Mouse (Mus musculus): ENCODE data around the gene Wdr54.
A peak's percentile ranks its signal among the peaks of the same experiment; 100 is the strongest.

The Wdr54 gene

GRCm38 (mm10) chr6:83134226-83134625 is 22.0 kb downstream of the Wdr54 start:
- no peak for ATAC-seq (ENCODE audit: insufficient number of reproducible peaks, low FRiP score, low TSS enrichment)

- no peak for ATAC-seq (ENCODE audit: insufficient number of reproducible peaks, low FRiP score, low TSS enrichment)
Measured at GRCm38 (mm10) chr6:83132176-83132919, 23.8 kb downstream of the Wdr54 start.

GRCm38 (mm10) chr6:83131469-83132034 is 24.6 kb downstream of the Wdr54 start:
- ATAC-seq (ENCODE audit: insufficient number of reproducible peaks, low FRiP score, low TSS enrichment), result no peak

GRCm38 (mm10) chr6:83127419-83127818 is 28.8 kb downstream of the Wdr54 start:
- no peak for ATAC-seq (ENCODE audit: insufficient number of reproducible peaks, low FRiP score, low TSS enrichment)

GRCm38 (mm10) chr6:83125331-83125730 is 30.9 kb downstream of the Wdr54 start, which contains the start of gene Ino80b:
Gene Ino80b, minus strand, starts transcription at chr6:83125431.
- no peak for ATAC-seq (ENCODE audit: insufficient number of reproducible peaks, low FRiP score, low TSS enrichment)

GRCm38 (mm10) chr6:83124851-83125312 is 31.3 kb downstream of the Wdr54 start:
- peak; percentile 32; the same call in 1 of the 2 replicates for ATAC-seq (ENCODE audit: insufficient number of reproducible peaks, low FRiP score, low TSS enrichment)

GRCm38 (mm10) chr6:83122961-83123360 is 33.2 kb downstream of the Wdr54 start:
- ATAC-seq (ENCODE audit: insufficient number of reproducible peaks, low FRiP score, low TSS enrichment), result no peak

GRCm38 (mm10) chr6:83121863-83122710 is 34.1 kb downstream of the Wdr54 start:
- ATAC-seq (ENCODE audit: insufficient number of reproducible peaks, low FRiP score, low TSS enrichment), result no peak; the same call in 1 of the 2 replicates

- ATAC-seq (ENCODE audit: insufficient number of reproducible peaks, low FRiP score, low TSS enrichment), result peak; percentile 95
Measured at GRCm38 (mm10) chr6:83120930-83121862, 35.0 kb downstream of the Wdr54 start, which contains the start of gene Wbp1. Gene Wbp1, minus strand, starts transcription at chr6:83121559.

- no peak for ATAC-seq (ENCODE audit: insufficient number of reproducible peaks, low FRiP score, low TSS enrichment)
Measured at GRCm38 (mm10) chr6:83119734-83120051, 36.5 kb downstream of the Wdr54 start.

- ATAC-seq (ENCODE audit: insufficient number of reproducible peaks, low FRiP score, low TSS enrichment), result no peak
Measured at GRCm38 (mm10) chr6:83118825-83119733, 37.1 kb downstream of the Wdr54 start.

GRCm38 (mm10) chr6:83118369-83118768 is 37.8 kb downstream of the Wdr54 start:
- no peak for ATAC-seq (ENCODE audit: insufficient number of reproducible peaks, low FRiP score, low TSS enrichment)

- ATAC-seq (ENCODE audit: insufficient number of reproducible peaks, low FRiP score, low TSS enrichment), result no peak
Measured at GRCm38 (mm10) chr6:83117616-83118015, 38.6 kb downstream of the Wdr54 start.

- ATAC-seq (ENCODE audit: insufficient number of reproducible peaks, low FRiP score, low TSS enrichment), result no peak
Measured at GRCm38 (mm10) chr6:83117165-83117438, 39.1 kb downstream of the Wdr54 start.

- no peak for ATAC-seq (ENCODE audit: insufficient number of reproducible peaks, low FRiP score, low TSS enrichment)
Measured at GRCm38 (mm10) chr6:83116373-83117164, 39.6 kb downstream of the Wdr54 start.

GRCm38 (mm10) chr6:83115682-83116372 is 40.4 kb downstream of the Wdr54 start:
- peak; percentile 6; the same call in 1 of the 2 replicates for ATAC-seq (ENCODE audit: insufficient number of reproducible peaks, low FRiP score, low TSS enrichment)

GRCm38 (mm10) chr6:83115011-83115671 is 41.1 kb downstream of the Wdr54 start, which contains the start of gene Mogs:
Gene Mogs, plus strand, starts transcription at chr6:83115496.
- peak; percentile 81 for ATAC-seq (ENCODE audit: insufficient number of reproducible peaks, low FRiP score, low TSS enrichment)

Data from cerebellum, adult (tissue).